Mouse (Mus musculus) ovary, postnatal 10 days (tissue): ENCODE results near the gene Prelid1.

ENCODE experiments used
- DNase-seq: peaks from one replicate; pipeline ENCODE4 v3.0.0; 2022; ENCODE audit warnings: low spot score

Gene Prelid1

DNA sequence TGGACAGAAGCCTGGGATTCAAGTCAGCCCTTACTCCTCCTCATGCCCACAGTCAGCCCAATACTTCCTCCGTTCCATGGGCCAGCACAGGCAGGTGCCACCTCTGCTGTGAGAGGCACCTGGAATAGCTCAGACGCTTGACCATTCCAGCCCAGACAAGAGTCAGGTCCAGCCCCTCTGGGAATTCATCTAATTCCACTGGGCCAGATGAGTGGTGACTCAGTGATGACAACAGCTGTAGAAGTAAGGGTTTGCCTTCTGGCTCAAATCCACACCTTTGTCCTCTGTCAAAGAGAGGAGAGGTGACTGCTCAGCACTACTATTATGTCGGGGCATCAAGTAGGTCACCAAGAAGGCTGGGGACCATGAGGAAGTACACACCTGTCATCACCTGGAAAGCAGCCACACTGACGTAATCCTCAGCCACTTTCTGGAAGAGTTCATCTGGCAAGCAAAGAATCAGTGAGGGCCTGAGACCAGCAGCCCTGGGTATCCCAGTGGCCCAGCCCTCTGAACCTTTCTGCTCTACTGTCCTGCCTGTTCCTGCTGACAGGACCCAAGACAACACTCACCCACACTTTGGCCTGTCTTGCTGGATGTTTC is at the start of gene Prelid1:
Gene Prelid1, plus strand, starts transcription at position 570 of the 603 bp plus-strand sequence.
- DNase-seq: no peak

DNA sequence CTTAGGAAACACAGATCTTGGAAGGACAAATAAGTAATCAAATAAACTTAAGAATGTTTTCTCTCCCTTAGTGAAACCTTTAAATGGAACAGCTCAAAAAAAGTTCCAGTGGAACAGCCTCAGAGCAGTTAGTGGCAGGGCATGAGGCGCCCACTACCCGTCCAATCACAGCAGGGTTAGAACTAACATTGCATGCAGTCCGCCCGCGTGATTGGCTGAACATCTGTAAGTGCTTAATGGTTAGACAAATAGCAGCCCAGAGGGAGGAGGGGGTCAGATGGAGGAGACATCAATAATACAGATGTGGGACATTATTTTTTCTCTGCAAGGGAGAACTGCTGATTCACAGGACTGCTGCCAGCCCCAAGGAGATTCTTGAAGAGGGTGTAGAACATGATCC is 43.1 kb upstream of the Prelid1 start:
- DNase-seq: no peak

DNA sequence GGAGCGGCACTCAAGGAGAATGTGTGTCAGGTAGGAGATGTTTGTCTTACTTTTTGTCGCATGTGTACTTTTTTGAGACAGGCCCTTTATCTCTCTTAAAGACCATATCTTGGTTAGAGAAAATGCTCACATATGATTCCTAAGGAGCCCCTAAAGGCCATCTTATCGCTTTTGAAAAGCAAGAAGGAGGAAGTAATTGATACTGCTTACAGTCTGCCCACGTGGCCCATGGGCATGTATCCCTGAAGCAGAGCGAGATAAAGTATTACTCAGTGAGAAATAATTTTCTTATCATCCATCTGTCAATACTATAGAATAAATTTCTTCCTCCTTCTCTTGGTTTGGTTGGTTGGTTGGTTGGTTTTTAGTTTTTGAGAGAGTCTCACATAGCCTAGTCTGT is 42.7 kb upstream of the Prelid1 start:
- DNase-seq: no peak

DNA sequence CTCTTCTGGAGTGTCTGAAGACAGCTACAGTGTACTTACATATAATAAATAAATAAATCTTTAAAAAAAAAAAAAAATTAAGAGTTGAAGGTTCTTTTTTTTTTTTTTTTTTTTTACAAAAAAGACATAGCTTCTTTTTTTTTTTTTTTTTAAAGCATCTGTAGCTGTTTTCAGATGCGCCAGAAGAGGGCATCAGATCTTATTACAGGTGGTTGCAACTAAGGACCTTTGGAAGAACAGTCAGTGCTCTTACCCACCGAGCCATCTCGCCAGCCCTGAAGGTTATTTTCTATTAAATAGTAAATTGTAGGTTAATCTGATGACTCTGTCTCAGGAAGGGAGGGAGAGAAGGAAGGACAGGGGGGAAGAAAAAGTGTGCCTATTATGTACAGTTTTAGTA is 31.4 kb upstream of the Prelid1 start:
- no peak for DNase-seq

DNA sequence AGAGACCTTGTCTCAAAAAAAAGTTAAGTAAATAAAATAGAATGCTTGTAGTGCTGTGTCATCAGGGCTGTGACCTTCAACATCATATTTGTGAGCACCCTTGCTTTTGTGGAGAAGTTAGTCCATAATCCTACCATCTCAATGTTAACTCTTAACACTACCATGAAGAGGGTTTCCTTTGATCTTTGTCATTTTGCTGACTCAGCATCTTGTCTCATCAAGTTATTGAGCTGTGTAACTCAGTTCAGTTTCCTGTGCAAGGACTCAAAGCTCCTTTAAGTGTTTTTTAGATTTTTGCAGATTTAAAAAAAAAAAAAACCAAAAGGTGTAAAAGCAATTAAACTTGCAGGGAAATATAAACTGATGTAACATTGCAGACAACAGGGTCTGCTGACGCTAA is 23.5 kb upstream of the Prelid1 start:
- no peak for DNase-seq

DNA sequence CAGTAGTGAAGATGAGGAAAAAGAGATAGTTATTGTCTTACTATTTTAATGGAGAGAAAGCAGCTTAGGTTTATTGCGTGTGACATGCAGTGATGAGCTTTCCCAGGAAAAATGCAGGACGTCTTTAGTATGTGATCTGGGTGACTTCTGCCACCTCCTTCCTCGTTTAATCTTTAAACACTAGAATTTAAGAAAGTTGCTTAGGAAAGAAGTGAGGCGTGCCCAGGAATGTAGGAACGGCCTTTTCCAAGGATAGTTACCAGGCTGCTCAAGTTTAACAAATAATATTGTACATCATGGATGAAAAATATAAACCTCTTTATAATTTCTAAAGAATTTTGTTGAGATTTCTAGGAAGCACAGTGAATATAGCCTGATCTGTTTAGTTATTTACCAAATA is 19.4 kb upstream of the Prelid1 start:
- DNase-seq: no peak

DNA sequence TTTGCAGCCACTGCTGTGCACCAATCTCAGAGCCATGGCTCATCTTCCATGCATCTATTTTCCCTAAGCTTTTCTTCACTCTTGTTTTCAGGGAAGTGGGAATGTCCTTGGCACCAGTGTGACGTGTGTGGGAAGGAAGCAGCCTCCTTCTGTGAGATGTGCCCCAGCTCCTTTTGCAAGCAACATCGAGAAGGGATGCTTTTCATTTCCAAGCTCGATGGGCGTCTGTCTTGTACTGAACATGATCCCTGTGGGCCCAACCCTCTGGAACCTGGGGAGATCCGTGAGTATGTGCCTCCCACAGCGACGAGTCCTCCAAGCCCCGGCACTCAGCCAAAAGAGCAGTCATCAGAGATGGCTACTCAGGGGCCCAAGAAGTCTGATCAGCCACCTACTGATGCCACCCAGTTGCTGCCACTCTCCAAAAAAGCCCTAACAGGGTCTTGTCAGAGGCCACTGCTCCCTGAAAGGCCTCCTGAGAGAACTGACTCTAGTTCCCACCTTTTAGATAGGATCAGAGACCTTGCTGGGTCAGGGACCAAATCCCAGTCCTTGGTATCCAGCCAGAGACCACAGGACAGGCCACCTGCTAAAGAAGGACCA is 8.2 kb upstream of the Prelid1 start:
- no peak for DNase-seq

DNA sequence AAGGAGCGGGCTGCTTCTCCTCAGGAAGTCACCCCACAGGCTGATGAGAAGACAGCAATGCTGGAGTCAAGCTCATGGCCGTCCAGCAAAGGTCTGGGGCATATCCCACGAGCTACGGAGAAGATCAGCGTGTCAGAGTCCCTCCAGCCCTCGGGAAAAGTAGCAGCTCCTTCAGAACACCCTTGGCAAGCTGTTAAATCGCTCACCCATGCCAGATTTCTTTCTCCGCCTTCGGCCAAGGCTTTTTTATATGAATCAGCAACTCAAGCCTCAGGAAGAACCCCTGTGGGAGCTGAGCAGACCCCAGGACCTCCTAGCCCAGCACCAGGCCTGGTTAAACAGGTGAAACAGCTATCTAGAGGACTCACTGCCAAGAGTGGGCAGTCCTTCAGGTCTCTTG is 7.2 kb upstream of the Prelid1 start:
- no peak for DNase-seq

DNA sequence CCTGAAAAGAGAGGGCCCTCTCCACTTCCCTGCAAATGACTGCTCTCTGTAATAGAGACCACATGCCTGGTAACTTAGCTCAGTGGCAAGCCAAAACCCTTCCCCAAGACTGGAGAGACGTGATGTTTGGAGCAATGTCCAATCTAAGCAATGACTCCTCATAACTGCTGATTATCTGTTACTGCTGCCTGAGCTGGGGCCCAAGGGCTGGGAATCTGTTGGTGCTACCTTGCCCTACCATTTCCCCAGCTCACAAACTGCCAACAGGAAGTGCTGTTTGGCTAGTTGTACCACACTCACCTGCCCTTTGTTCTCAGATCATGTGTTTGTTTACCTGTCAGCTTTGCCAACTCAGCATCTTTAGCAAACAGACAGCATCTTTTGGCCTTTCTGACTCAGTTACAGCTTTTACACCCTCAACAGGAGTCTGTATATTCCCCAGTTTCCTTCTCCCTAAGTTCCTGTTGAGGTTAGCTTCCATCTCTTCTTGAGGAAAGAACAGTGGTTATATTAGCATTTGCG is 5.3 kb upstream of the Prelid1 start:
- no peak for DNase-seq

DNA sequence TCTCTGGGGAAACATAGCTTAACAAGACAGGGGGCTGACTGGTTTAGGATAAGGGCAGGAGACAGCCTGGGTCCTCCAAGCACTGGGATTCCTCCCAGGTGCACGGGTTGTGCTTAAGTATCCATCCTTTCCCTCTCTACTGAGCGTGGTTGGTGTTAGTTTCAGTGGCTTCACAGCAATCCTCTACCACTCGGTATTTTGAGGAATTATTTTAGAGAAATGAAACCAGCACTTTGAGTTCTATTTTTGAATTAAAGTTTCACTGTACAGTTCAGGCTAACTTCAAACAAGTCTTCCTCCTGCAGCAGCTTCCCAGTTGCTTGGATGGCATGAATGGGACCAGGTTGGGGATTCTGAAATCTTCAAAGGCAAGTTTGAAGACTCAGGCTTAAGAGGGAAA is 1.9 kb upstream of the Prelid1 start:
- no peak for DNase-seq

DNA sequence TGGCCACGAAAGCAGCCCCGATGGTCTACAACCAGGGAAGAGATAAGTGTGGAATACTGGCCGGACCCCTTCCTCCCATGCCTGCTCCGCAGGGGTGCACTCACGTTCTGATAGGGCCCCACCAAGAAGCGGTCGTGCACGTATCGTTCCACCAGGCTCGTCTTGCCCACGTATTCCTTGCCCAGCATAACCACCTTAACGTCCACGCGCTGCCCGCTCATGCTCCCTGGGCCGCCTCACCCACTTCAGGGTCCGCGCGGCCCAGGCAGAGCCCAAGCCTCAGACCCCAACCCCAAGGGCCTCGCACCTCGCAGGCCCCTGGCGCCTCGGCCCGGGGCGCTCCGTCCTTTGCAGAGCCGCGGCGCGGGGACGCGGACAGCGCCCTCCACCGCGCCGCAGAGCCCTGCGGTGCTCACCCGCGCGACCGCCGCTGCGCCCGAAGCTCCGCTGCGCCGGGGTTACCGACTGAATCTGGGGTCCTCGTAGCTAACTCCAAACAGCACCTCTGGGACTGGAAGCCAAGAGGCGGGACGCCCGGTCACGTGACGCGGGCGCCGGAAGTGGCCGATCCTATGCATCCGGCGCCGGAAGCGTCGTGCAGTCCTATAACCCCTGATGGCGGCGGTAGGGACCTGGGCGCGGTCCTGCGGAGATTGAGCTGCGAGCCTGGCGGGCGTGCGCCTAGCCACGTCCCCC is 1.3 kb downstream of the Prelid1 start, which contains the start of gene Rab24:
Gene Rab24, minus strand, starts transcription at position 513 of the 696 bp plus-strand sequence.
- peak; percentile 69 for DNase-seq

DNA sequence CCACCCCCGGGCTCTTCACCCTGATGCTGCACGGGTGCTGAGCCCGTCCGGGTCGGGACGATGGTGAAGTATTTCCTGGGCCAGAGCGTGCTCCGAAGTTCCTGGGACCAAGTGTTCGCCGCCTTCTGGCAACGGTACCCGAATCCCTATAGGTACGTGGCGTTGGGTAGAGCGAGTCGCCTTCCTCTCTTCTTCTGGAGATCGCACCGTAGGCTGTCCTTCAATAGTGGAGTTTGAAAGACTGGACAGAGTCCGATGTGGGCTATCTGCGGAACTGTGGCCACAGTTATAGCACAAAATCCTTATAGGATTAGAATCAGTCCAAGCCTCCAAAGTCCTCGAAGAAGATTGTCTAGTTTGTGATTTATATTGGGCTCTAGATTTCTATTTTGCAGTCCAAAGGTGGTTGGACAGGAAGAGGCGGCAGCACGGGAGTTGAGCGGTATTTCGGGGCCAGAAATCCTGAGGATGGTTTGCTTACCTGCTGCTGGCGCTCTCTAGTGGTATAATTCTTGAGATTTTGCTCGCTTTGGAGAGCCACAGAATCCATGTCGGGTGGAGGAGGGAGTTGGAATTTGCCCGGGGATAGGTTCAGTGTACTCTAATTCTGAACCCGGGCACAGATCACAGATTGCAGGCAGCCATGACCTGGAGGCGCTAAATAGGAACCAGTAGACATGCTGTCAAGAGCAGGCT is 2.0 kb downstream of the Prelid1 start:
- no peak for DNase-seq

DNA sequence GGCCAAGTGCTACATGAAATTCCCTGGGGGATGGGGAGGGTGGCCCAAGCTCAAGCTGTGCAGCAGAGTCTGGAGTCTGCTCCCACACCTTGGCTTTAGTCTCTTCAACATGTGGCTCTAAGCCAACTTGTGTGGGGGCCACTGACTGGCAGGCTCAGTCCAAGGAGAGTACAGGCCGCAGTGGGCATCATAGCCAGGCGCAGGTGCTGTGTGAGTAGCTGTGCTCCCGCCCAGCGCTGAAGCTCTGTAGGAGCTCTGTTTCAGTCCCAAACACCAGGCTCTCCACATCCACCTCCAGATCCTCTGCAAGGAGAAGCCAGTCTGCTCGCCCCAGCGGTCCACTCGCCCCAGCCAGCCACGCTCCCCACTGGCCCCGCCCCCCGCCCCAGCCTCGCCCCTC is 5.3 kb downstream of the Prelid1 start:
- no peak for DNase-seq

DNA sequence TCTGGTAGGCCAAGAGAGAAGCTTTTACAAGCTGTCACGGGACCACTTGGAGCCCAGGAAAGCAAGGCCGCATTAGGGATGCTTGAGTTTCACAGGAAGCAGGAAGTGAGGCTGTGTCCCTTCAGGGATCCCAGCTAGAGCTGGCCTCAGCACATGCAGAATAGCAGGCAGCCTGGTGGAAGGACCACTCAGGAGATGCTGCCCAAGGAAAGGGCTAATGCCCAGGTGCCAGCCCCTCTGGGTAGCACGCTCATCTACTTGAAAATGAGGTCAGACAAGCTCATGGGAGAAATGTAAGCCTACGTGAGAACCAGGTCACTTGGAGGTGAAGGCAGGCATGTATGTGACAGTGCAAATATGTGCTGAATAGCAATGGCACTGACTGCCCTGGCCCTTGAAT is 6.9 kb downstream of the Prelid1 start:
- DNase-seq: no peak

DNA sequence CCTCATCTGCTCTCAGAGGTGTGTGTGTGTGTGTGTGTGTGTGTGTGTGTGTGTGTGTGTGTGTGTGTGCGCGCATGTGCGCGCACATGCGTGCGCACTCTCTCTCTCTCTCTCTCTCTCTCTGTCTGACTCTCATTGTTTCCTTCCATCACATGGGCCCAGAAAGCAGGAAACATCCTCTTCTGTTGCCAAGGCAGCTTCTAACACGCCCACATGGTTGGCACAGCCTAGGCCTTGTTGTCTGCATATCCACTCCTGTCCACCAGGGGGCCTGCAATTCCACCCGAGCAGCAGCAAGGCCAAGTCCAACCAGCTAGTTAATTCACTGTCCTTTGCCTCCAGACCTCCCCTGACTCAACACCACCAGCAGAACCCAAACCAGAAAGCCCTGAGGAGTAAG is 7.3 kb downstream of the Prelid1 start:
- peak; percentile 41 for DNase-seq

DNA sequence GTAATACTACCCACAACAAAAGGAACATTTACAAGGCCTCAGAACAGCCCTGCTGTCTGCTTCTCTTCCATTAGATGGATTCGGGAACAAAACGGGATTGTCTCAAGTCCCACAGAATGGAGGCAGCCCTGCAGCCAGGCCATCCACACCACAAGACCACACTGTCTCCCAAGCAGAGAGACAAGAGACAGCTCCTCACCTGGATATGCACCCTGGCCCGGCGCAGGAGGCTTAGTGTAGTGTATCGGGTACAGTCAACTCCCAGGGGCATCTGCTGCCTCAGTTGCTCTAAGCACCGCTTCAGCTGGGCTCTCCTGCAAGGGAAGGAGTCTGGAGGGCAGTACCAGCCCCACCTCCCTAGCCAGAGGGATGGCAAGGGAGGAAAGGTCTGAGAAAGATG is 7.9 kb downstream of the Prelid1 start:
- no peak for DNase-seq

DNA sequence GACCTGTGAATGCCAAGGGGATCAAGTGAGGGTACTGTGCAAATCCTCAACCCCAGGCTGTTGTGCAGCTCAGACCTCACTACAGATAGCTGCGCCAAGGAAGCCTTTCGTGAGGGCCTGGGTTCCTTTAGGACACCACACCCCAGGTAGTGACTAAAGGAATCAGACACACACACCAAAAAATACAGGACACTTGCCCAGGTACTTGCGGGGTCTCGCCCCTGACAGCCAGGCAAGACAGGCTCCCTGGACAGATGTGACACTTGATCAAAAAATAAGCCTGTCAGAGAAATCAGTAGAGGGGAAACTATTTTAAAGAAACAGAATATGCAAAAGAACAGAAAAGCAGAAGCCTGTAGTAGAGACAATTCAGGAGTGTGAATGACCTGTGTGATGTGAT is 8.3 kb downstream of the Prelid1 start:
- DNase-seq: no peak

DNA sequence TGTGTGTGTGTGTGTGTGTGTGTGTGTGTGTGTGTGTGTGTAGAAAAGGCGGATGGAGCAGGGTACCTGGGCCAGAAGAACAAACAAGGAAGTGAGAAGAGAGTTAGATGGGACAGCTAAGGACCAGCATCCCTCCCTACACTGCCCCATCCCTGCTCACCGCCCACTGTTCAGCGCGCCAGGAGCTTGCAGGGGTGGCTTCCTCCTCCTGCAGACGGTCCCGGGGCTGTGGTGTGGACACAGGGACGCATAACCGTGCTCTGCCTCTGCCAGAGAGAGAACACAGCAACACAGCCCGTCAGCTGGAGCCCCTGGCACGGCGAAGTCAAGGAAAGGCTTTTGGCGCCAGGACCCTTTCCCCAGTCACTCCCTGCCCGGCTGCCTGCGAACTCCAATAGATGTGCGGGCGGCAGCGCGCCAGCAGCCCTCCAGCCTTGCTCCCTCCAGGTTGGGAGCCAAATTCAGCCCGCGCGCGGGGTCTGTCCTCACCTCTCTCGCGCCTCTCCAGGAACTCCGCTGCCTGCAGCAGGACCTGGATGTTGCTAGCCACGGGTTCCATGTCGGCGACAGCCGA is 8.9 kb downstream of the Prelid1 start:
- no peak for DNase-seq

DNA sequence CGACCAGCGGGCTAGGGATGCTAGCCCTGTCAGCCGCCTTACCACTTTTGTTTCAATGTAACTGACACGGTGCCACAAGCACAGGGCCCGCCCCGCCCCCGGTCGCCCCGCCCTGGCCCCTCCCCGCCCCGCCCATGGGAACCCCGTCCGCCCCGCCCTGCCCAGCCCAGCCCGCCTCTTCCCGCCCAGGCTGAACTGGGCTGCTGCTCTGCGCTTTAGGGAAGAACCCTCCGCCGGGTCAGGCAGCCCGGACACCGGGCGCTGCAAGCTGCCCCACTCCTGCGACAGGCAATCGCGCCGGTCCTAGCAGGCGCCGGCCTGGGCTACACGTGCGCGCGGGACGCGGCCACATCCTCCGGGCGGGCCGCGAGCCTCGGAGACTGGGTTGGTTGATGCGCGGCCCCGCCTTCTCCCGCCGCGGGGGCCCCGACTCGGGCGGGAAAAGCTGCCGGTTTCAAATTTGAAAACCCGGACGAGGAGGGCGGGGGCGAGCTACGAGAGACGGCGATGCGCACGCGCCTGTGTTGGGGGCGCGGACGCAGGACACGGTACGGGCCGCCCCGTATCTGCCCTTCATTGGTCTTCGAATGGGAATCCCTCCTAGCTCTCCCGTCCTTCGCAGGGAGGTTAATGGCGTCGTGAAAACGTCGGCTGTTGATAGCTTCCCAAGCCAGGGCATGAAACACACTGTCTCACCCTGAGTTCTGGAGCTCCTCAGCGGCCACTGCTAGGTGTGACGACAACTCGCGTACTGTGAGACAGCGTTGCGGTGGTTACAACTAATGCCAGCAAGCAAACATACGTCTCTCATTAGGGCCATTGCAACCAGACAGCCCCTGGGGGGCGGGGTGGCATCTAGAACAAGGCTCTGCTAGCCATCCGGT is 9.6 kb downstream of the Prelid1 start, which contains the start of gene Mxd3:
Gene Mxd3, minus strand, starts transcription at position 141 of the 884 bp plus-strand sequence.
- peak; percentile 66 for DNase-seq

DNA sequence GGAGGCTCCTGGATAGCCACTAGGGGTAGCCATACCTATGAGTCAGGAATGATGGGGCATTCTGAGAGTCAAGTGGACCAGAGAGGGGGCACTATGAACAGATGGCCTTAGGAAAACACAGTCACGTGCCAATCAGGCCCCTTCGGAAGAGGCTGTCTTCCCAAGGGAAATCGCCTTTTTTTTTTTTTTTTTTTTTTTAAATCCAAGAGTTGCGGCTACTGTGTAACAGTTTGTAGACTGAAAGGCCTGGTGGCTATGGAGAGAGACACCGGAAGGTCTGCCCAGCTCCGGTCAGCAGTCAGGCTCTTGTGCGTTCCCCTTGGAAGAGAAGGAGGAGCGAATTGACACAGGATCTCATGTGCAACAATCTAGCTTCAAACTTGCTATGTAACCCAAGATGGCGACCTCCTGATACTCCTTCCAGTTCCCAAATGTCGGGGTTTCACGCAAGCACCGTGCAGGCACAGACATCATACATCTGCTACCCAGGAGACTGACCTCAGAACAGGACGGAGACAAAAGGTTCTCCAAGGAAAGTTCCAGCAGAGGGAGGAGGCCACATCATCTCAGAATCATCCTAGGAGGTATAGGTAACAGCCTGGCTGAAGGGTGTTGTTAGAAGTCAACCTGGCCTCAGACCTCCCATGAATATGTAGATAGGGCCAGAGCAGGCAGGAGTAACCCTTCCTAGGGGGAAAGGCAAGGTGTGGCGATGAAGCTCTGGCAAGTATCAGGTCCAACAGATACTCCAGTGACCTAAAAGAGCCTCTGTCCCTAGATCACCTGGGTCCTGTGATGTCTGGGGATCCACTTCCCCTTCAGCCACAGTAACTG is 10.5 kb downstream of the Prelid1 start:
- no peak for DNase-seq
